Mouse (Mus musculus): ENCODE data around the gene Tenm3. TPM values are rescaled to one million over a fixed set of nuclear protein-coding genes. Genes with fewer than 3 reads are reported as not detected.

The Tenm3 gene
- total and polyA plus RNA-seq, 3 experiments = 0.03 to 0.08 (median 0.07) TPM

DNA sequence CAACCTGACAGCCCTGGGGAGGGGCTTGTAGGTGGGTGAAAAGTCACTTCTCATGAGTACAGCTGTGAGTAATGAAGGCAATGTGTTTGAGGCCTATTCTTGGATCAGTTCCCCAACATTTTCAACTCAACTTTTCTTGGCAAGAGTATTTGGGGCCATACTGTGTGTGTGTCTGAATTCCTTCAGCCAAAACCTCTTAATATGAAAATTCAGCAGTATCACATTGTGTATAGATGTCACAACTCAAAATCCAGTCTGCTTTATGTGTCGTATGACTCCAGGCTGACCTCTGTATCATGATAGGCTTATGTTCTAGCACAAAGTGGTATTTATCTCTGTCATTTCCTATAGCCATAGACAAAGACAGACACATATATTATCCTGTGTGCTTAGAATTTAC is 270.8 kb downstream of the Tenm3 start:
- in situ Hi-C loops (cut with MboI; ENCODE audit: low pct_ligation_motif_present, low pct_unique_long_range_greater_than_20kb, low sequenced_read_pairs) (no loop called here), dilution Hi-C loops (cut with MboI; ENCODE audit: extremely low pct_ligation_motif_present, extremely low pct_unique_long_range_greater_than_20kb, low sequenced_read_pairs) (no loop called here)

DNA sequence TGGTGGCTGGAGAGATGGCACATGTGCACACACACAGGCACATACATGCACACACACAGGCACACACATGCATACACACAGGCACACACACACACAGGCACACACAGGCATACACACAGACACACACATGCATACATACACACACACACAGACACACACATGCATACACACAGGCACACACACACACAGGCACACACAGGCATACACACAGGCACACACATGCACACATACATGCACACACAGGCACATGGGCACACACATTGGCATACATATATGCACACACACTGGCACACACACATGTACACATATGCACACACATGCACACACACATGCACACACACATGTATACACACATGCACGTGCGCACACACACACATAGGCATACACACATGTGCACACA is 271.4 kb downstream of the Tenm3 start:
- no peak overlapping the region for H3K4me3 ChIP-seq (replicated peaks in 1 of 3; ENCODE audit: low read depth in 2 of 3, low read length in 2 of 3, poor library complexity in 1 of 3)
- no peak for TF ChIP-seq MAX (IDR thresholded peaks at IDR 0.05; ENCODE audit: low read length)
- no peak for TF ChIP-seq MEF2A (IDR thresholded peaks at IDR 0.05; ENCODE audit: borderline replicate concordance, low read depth, low read length)
- TF ChIP-seq SMC3 (IDR thresholded peaks at IDR 0.05; ENCODE audit: low read depth, low read length) = no peak
- TF ChIP-seq CHD1 (IDR thresholded peaks at IDR 0.05; ENCODE audit: low read depth, low read length) = no peak
- no peak for TF ChIP-seq PAX5 (IDR thresholded peaks at IDR 0.05; ENCODE audit: low read length)
- TF ChIP-seq USF2 (conservative IDR thresholded peaks at IDR 0.05; ENCODE audit: low read depth, low read length) = no peak
- no peak for TF ChIP-seq NELFE (IDR thresholded peaks at IDR 0.05; ENCODE audit: low read depth, low read length)
- no peak for TF ChIP-seq JUND (conservative IDR thresholded peaks at IDR 0.05; ENCODE audit: low read depth, low read length)
- no peak for TF ChIP-seq MXI1 (IDR thresholded peaks at IDR 0.05; ENCODE audit: low read depth, low read length)
- TF ChIP-seq ZC3H11A (IDR thresholded peaks at IDR 0.05; ENCODE audit: low read depth, low read length) = no peak
- TF ChIP-seq ZNF384 (IDR thresholded peaks at IDR 0.05; ENCODE audit: low read depth, low read length) = no peak
- TF ChIP-seq CTCF (conservative IDR thresholded peaks at IDR 0.05 in 1 of 2, IDR thresholded peaks at IDR 0.05 in 1 of 2; ENCODE audit: low read depth in 2 of 2, low read length in 2 of 2) = no peak
- no peak for TF ChIP-seq EP300 (IDR thresholded peaks at IDR 0.05; ENCODE audit: low read length)
- H3K36me3 ChIP-seq (replicated peaks in 1 of 2; ENCODE audit: control insufficient read depth in 1 of 2, insufficient read depth in 1 of 2, low read length in 1 of 2) = no peaks in the 10 kb centered on the region
- H3K79me2 ChIP-seq (replicated peaks; ENCODE audit: control insufficient read depth, extremely low read depth, insufficient read depth, poor library complexity, severe bottlenecking) = no peaks in the 10 kb centered on the region
- H3K27ac ChIP-seq (ENCODE audit: insufficient read depth, low read depth) = no peak overlapping the region
- H3K27me3 ChIP-seq (replicated peaks) = no peaks in the 10 kb centered on the region
- H3K9ac ChIP-seq (ENCODE audit: insufficient read depth, low read depth) = no peak overlapping the region
- H3K4me2 ChIP-seq (ENCODE audit: insufficient read depth, low read depth, poor library complexity, severe bottlenecking) = no peak overlapping the region
- H3K9me3 ChIP-seq (replicated peaks; ENCODE audit: low read length) = peaks cover 37% of the 10 kb centered on the region
- dilution Hi-C loops (cut with MboI; ENCODE audit: extremely low pct_ligation_motif_present, extremely low pct_unique_long_range_greater_than_20kb, low sequenced_read_pairs) (no loop called here), in situ Hi-C loops (cut with MboI; ENCODE audit: low pct_ligation_motif_present, low pct_unique_long_range_greater_than_20kb, low sequenced_read_pairs) (no loop called here)
- DNase-seq (ENCODE audit: extremely low read depth) = no peak
- H3K4me1 ChIP-seq (ENCODE audit: control insufficient read depth in 1 of 2, insufficient read depth in 2 of 2) = 0 out of 4 replicates have a peak, but pooled peaks cover 0 to 2% of the 10 kb centered on the region in 2 experiments

More for the DNA sequence above, 270.8 kb downstream of the Tenm3 start:
- Histone ChIP-seq H3K9ac (ENCODE audit: insufficient read depth, low read depth) (no peak overlapping the region), H3K27me3 (replicated peaks) (no peaks in the 10 kb centered on the region), H3K4me2 (ENCODE audit: insufficient read depth, low read depth, poor library complexity, severe bottlenecking) (no peak overlapping the region), H3K27ac (ENCODE audit: insufficient read depth, low read depth) (no peak overlapping the region), H3K4me1 (ENCODE audit: control insufficient read depth in 1 of 2, insufficient read depth in 2 of 2) (0 out of 4 replicates have a peak, but pooled peaks cover 0 to 2% of the 10 kb centered on the region in 2 experiments), H3K36me3 (replicated peaks in 1 of 2; ENCODE audit: control insufficient read depth in 1 of 2, insufficient read depth in 1 of 2, low read length in 1 of 2) (no peaks in the 10 kb centered on the region), H3K9me3 (replicated peaks; ENCODE audit: low read length) (peaks cover 38% of the 10 kb centered on the region), H3K79me2 (replicated peaks; ENCODE audit: control insufficient read depth, extremely low read depth, insufficient read depth, poor library complexity, severe bottlenecking) (no peaks in the 10 kb centered on the region), H3K4me3 (replicated peaks in 1 of 3; ENCODE audit: low read depth in 2 of 3, low read length in 2 of 3, poor library complexity in 1 of 3) (no peak overlapping the region)
- DNase-seq (ENCODE audit: extremely low read depth) = no peak
- TF ChIP-seq MYC (IDR thresholded peaks at IDR 0.05; ENCODE audit: low read depth, low read length) (no peak), TBP (conservative IDR thresholded peaks at IDR 0.05; ENCODE audit: low read depth, low read length) (no peak), CHD1 (IDR thresholded peaks at IDR 0.05; ENCODE audit: low read depth, low read length) (no peak), ZMIZ1 (IDR thresholded peaks at IDR 0.05; ENCODE audit: low read depth, low read length) (no peak), HCFC1 (IDR thresholded peaks at IDR 0.05; ENCODE audit: low read depth, low read length) (no peak), ZC3H11A (IDR thresholded peaks at IDR 0.05; ENCODE audit: low read depth, low read length) (no peak), ZKSCAN1 (IDR thresholded peaks at IDR 0.05; ENCODE audit: borderline replicate concordance, low read depth, low read length) (no peak), JUN (IDR thresholded peaks at IDR 0.05; ENCODE audit: insufficient read depth, low read depth, low read length) (no peak), MEF2A (IDR thresholded peaks at IDR 0.05; ENCODE audit: borderline replicate concordance, low read depth, low read length) (no peak), USF2 (conservative IDR thresholded peaks at IDR 0.05; ENCODE audit: low read depth, low read length) (no peak), RAD21 (IDR thresholded peaks at IDR 0.05; ENCODE audit: low read depth, low read length) (no peak), TCF12 (IDR thresholded peaks at IDR 0.05; ENCODE audit: low read depth, low read length) (no peak), SIN3A (IDR thresholded peaks at IDR 0.05; ENCODE audit: low read length) (no peak), USF1 (IDR thresholded peaks at IDR 0.05; ENCODE audit: low read depth, low read length) (no peak), SMC3 (IDR thresholded peaks at IDR 0.05; ENCODE audit: low read depth, low read length) (no peak), RCOR1 (conservative IDR thresholded peaks at IDR 0.05; ENCODE audit: low read depth, low read length) (no peak), EP300 (IDR thresholded peaks at IDR 0.05; ENCODE audit: low read length) (no peak), MAZ (IDR thresholded peaks at IDR 0.05; ENCODE audit: low read depth, low read length) (no peak), POLR2AphosphoS2 (IDR thresholded peaks at IDR 0.05; ENCODE audit: low read depth, low read length) (no peak), NRF1 (IDR thresholded peaks at IDR 0.05; ENCODE audit: low read depth, low read length) (no peak)

Data from CH12.LX (cell line).